Mouse (Mus musculus): ENCODE results near the gene Itpk1.

Itpk1 gene

GRCm38 (mm10) chr12:102684720-102685386 is 19.9 kb downstream of the Itpk1 start:
- peak; percentile 54; the same call in 1 of the 2 replicates for TF ChIP-seq GATA4 (IDR thresholded peaks at IDR 0.05; ENCODE audit: insufficient replicate concordance, low read length)

DNA sequence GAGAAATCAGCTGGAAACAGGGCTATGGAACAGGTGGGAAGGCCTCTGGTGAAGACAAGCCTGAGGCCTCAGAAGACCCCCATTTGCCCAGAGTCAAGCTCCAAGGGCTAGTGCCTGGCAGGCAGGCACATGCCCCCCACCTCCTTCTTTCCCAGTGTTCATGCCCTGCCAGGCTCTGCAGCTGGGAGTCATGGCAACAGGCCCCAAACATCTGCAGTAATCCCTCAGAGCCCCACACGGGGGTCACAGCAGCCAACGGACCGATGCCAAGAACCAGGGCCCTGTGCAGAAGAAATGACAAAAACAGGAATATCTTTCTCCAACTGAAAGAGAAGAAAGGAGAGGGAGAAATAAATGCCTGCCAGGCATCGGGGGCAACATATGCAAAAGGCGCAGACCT is 20.8 kb downstream of the Itpk1 start:
- no peak for TF ChIP-seq GATA4 (IDR thresholded peaks at IDR 0.05; ENCODE audit: insufficient replicate concordance, low read length)

DNA sequence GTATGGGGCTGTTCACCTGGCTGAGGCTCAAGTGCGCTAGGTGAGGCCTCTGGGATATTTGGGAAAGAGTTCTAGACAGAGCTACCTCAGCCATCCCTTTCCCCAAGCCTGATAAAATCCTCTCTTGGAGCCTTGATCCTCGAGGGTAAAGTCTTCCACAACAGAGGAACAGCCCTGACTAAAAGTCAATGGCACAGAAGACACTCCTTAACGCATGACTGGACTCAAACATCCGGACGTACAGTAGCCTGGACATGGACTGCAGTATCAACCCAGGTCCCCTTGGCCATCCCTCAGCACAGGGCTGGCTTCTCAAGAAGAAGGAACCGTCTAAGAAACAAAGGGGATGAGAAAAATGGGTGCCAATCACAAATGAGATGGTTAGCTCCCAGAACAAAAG is 21.3 kb downstream of the Itpk1 start:
- TF ChIP-seq GATA4 (IDR thresholded peaks at IDR 0.05; ENCODE audit: insufficient replicate concordance, low read length), result no peak

- no peak for TF ChIP-seq GATA4 (IDR thresholded peaks at IDR 0.05; ENCODE audit: insufficient replicate concordance, low read length)
Measured at GRCm38 (mm10) chr12:102682722-102683299, 21.9 kb downstream of the Itpk1 start.

- TF ChIP-seq GATA4 (IDR thresholded peaks at IDR 0.05; ENCODE audit: insufficient replicate concordance, low read length), result peak; percentile 90; the same call in 1 of the 2 replicates
Measured at GRCm38 (mm10) chr12:102682085-102682484, 22.6 kb downstream of the Itpk1 start.

DNA sequence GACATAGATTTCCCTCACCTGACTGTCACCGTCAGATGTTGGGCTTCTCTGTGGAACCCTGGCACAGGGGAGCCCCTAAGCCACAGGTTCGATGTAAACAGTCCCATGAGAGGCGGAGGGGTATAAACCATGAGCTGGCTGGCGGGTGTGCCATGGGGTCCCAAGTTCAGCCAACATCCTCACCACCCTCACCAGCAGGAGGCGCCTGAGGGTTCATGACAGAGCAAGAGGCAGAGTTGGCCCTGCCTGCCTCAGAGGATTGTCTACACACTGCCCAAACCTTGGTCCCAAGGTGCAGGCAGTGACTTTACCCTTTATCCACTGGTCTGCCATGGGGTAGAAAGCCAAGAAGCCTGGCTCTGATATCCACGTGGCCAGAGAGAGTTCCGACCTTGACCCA is 23.1 kb downstream of the Itpk1 start:
- TF ChIP-seq GATA4 (IDR thresholded peaks at IDR 0.05; ENCODE audit: insufficient replicate concordance, low read length), result no peak

GRCm38 (mm10) chr12:102678820-102679219 is 25.9 kb downstream of the Itpk1 start:
- TF ChIP-seq GATA4 (IDR thresholded peaks at IDR 0.05; ENCODE audit: insufficient replicate concordance, low read length), result no peak

GRCm38 (mm10) chr12:102677089-102677488 is 27.6 kb downstream of the Itpk1 start:
- no peak for TF ChIP-seq GATA4 (IDR thresholded peaks at IDR 0.05; ENCODE audit: insufficient replicate concordance, low read length)

- TF ChIP-seq GATA4 (IDR thresholded peaks at IDR 0.05; ENCODE audit: insufficient replicate concordance, low read length), result no peak
Measured at GRCm38 (mm10) chr12:102674556-102674955, 30.2 kb downstream of the Itpk1 start.

DNA sequence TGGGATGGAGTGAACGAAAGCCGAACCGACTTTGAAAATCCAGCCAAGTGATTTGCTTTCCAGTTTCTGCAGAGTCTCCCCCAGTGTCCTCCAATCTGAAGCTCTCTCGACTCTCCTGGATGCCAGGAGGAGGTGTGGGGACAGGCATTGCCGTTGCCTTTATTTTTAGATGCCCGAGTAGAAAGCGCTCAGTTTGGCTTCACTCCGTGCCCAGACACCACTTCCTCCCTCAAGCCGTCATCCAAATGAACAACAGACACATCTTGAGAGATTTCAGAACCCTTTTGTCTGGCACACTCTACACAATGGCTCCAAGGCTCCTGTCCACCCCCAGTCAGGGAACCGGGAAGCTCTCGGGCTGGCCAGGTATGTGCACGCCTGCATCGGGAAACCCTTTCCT is 30.6 kb downstream of the Itpk1 start:
- no peak for TF ChIP-seq GATA4 (IDR thresholded peaks at IDR 0.05; ENCODE audit: insufficient replicate concordance, low read length)

- no peak for TF ChIP-seq GATA4 (IDR thresholded peaks at IDR 0.05; ENCODE audit: insufficient replicate concordance, low read length)
Measured at GRCm38 (mm10) chr12:102672857-102673839, 31.6 kb downstream of the Itpk1 start.

DNA sequence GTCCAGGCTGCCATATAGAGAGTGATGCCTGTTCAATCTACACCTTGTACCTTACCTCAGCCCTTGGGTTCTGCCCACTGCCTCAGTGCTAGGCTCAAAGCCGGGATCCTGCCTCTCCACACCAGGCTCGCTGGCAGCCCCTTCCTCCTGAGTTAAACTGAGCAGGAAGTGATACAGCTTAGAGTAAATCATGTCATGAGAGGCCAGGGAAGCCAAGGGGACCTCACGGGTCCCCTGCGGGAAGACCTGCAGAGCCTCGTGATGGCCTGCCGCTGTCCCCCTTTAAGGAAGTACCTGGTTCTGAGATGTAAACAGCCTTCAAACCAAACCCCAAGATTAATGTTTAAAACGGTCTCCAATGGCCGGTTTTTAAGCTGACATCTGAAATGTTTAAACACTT is 32.6 kb downstream of the Itpk1 start:
- TF ChIP-seq GATA4 (IDR thresholded peaks at IDR 0.05; ENCODE audit: insufficient replicate concordance, low read length), result no peak

DNA sequence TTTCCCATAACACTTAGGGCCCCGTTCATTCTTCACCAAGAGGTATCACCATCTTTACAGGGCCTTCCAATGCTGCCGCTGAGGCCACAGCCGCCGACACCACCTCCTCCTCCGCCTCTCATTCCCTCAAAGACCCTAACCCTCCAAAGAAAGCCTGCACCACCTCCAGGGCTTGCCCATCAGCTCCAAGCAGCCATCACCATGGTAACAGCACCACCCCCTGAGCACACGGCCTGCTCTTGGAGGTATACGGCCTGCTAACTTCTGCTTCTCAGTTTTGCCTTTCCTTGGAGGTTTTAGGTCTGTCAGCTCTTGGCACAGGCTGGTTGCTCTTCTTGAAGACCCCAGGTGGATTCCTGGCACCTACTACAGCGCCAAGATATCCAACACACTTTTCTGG is 33.9 kb downstream of the Itpk1 start:
- no peak for TF ChIP-seq GATA4 (IDR thresholded peaks at IDR 0.05; ENCODE audit: insufficient replicate concordance, low read length)

DNA sequence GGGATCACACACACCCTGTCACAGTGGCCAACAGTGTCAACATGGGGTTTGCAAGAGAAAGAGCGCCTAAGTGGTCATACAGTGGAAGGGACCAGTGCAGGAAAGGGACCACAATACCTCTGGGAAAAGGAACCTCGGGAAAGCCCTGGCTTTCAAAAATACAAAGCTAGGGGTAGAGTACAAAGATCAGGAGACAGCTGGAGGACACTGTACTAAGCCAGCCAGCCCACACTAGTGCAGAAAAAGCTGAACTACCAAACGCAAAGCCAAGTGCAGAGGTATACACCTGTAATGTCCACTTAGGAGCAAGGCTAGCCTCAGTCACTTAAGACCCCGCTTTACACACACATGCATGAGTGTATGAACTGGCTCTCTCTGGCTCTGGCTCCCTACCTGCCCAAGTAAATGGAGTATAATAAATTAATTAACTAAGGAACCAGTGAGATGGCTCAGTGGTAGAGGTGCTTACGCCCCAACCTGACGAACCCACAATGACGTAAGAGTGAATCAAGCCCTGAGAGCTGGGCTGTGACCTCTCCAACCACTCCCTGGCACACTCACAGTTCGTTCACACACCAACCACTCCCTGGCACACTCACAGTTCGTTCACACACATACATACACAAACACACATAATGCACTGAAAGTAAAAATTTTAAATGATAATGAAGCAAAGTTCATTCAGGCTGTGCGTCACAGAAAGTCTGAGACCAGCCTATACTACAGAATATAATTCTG is 39.1 kb downstream of the Itpk1 start:
- no peak for TF ChIP-seq GATA4 (IDR thresholded peaks at IDR 0.05; ENCODE audit: insufficient replicate concordance, low read length)

DNA sequence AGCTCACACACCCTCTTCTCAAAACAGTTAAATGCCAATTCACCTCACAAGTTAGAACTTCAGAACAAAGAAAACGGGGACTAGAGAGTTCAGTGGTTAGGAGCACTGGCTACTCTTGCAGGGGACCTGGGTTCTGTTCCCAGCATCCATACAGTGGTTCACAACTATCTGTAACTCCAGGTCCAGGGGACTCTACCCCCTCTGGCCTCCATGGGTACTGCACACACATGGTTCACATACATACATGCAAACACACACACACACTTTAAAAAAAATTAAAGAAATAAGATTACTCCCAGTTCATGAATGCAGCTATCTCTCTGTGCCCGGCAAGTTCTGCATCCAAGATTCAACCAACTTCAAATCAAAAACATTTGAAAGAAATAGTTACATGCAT is 40.7 kb downstream of the Itpk1 start:
- TF ChIP-seq GATA4 (IDR thresholded peaks at IDR 0.05; ENCODE audit: insufficient replicate concordance, low read length), result no peak

Data from liver, adult (tissue).